Mouse (Mus musculus) retina, postnatal 7 days (tissue): ENCODE data around the gene Glg1.
"Not testable (repeated sequence)": the region's sequence is repeated elsewhere in the genome, so short reads cannot be mapped to it uniquely, and the experiment has no call there.

Experiments
- DNase-seq: peaks from one replicate; pipeline ENCODE4 v3.0.0-alpha.2; 2012; ENCODE audit warnings: low read depth, low spot score

Glg1 gene

DNA sequence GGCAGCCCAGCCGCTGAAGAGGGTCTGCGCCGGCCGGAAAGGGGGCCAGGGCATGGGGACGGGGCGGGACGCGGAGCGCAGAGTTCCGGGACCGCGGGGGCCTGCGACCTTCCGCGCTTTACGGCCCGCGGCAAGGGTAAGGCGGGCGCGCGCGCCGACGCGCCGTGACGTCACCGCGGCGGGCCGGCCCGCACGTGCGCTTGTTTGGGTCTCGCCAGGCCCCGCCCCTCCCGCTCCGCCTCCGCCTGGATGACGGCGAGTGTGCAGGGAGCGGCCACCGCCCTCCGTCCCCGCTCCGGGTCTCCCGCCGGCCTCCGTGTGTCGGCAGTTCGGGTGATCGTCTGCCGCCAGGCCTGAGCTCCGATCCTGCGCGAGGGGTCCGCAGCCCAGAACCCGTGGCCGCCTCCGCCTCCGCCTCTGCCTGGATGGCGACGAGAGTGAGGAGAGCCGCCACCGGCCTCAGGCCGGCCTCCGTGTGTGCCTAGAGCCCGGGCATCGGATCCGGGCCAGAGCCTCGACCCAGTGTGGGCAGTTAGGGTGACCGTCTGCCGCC lies 113.5 kb downstream of the Glg1 start:
- peak; percentile 83 for DNase-seq

DNA sequence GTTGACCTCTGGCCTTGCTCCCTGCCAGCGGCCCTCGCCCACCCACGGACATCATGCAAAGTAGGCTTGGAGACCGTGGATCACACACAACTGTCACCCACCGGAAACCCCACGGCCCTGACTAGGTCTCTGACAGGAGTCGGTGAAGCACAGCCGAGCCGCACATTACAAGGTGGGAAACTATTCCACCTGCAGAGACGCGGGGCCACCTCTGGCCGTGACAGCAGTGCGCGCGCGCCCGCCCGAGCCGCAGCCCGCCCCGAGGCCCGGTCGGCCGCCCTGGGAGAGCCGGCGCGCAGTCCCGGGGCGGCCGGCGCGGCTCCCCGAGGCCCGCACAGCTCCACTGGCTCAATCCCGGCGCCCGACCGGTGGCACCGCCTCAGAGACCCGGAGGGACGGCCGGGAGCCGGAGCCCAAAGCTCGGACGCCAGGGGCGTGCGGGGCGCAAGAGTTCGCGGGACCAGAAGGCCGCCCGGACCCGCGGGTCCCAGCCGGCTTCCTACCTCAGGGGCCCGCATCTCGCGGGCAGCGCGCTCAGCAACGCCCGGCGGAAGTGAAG lies 114.0 kb downstream of the Glg1 start:
- DNase-seq: not testable (repeated sequence)

DNA sequence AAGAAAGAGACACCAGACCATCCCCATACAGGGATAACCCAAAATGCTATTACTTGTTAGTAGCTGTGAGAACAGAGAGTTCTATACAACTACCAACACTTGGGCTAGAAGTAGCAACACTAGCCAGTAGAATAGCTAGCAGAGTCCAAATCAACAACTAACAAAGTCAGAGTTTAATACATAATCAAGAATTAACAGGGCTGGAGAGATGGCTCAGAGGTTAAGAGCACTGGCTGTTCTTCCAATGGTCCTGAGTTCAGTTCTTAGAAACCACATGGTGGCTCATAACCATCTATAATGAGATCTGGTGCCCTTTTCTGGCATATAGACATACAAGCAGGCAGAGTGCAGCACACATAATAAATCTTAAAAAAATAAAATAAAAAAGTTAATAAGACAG lies 116.5 kb downstream of the Glg1 start:
- no peak for DNase-seq

DNA sequence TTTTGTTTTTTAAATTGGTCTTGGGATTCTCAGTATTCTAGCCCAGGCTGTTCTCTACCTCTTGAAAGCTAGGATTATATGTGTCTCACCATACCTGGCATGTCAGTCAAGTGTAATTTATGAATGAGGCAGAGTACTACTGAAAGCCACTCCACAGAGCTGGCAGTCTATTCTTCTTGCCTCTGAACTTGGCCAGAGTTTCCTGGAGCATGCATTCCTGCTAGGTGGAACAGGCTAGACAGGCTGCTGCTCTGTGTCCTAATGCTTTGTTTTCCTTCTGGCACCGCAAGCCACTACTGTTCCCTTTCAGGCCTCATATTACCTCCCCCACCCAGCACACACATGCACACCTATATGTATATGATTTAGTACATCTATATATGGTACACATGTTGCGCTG lies 128.3 kb downstream of the Glg1 start:
- DNase-seq: no peak

- DNase-seq: no peak
These were observed 139.5 kb downstream of the Glg1 start for GRCm38 (mm10) chr8:111119481-111119880.

- no peak for DNase-seq
These were observed 144.1 kb downstream of the Glg1 start for GRCm38 (mm10) chr8:111114891-111115290.
